Mouse (Mus musculus): ENCODE results near the gene Cacnb3. TPM values are rescaled to one million over a fixed set of nuclear protein-coding genes. Genes with fewer than 3 reads are reported as not detected.

Cacnb3 gene
- polyA plus RNA-seq, 1 experiment from 2014 or later = 7.4 TPM

DNA sequence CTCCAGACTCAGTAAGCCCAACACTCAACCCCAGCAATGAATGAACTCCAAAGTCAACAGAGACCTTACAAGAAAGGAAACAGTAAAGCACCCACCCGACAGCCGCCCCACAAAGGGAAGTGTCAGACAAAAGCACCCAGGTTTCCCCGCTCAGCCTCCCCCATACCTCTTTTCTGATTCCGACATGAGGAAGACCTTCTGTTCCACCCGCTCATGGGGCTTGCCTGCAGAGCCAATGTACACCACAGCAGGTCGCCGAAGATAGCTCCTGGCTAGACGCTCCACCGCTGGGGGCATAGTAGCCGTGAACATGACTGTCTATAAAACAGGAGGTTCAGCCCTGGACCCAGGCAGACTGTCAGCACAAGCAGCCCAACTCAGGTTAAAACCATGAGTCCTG lies 16.7 kb downstream of the Cacnb3 start:
- DNase-seq (ENCODE audit: low spot score) (no peak), ATAC-seq (no peak)
- H3K4me2 ChIP-seq (replicated peaks; ENCODE audit: low read depth, low read length) = no peak overlapping the region
- peaks cover 72% of the 10 kb centered on the region for H3K36me3 ChIP-seq (ENCODE audit: insufficient read depth, low read length)
- H3K27ac ChIP-seq (ENCODE audit: low read length) = no peak overlapping the region
- no peaks in the 10 kb centered on the region for H3K27me3 ChIP-seq (replicated peaks; ENCODE audit: insufficient read depth, low read length)
- TF ChIP-seq CTCF (IDR thresholded peaks at IDR 0.05) = no peak
- TF ChIP-seq EP300 (IDR thresholded peaks at IDR 0.05) = no peak
- H3K4me3 ChIP-seq (ENCODE audit: low read depth, low read length) = no peak overlapping the region
- H3K9ac ChIP-seq (replicated peaks; ENCODE audit: low read depth) = no peak overlapping the region
- WGBS = 83% methylated on average over 10 of the region's 10 CpGs
- H3K9me3 ChIP-seq (ENCODE audit: low read length) = no peaks in the 10 kb centered on the region
- H3K4me1 ChIP-seq (ENCODE audit: insufficient read depth, low read depth, low read length) = no peaks in the 10 kb centered on the region

GRCm38 (mm10) chr15:98648071-98648470 lies 17.4 kb downstream of the Cacnb3 start:
- H3K9ac ChIP-seq (replicated peaks; ENCODE audit: low read depth) = no peak overlapping the region
- ATAC-seq (no peak), DNase-seq (ENCODE audit: low spot score) (no peak)
- no peak overlapping the region for H3K4me3 ChIP-seq (ENCODE audit: low read depth, low read length)
- 79% methylated on average over 3 of the region's 3 CpGs for WGBS
- H3K4me1 ChIP-seq (ENCODE audit: insufficient read depth, low read depth, low read length) = no peaks in the 10 kb centered on the region
- peaks cover 80% of the 10 kb centered on the region for H3K36me3 ChIP-seq (ENCODE audit: insufficient read depth, low read length)
- no peak overlapping the region for H3K27ac ChIP-seq (ENCODE audit: low read length)
- no peak overlapping the region for H3K4me2 ChIP-seq (replicated peaks; ENCODE audit: low read depth, low read length)
- no peaks in the 10 kb centered on the region for H3K27me3 ChIP-seq (replicated peaks; ENCODE audit: insufficient read depth, low read length)
- H3K9me3 ChIP-seq (ENCODE audit: low read length) = no peaks in the 10 kb centered on the region
- TF ChIP-seq CTCF (IDR thresholded peaks at IDR 0.05) (no peak), EP300 (IDR thresholded peaks at IDR 0.05) (no peak)

GRCm38 (mm10) chr15:98651431-98651830 lies 20.8 kb downstream of the Cacnb3 start:
- DNase-seq (ENCODE audit: low spot score) = no peak
- Histone ChIP-seq H3K4me2 (replicated peaks; ENCODE audit: low read depth, low read length) (no peak overlapping the region), H3K4me3 (ENCODE audit: low read depth, low read length) (no peak overlapping the region), H3K4me1 (ENCODE audit: insufficient read depth, low read depth, low read length) (no peaks in the 10 kb centered on the region), H3K9me3 (ENCODE audit: low read length) (no peaks in the 10 kb centered on the region), H3K27me3 (replicated peaks; ENCODE audit: insufficient read depth, low read length) (no peaks in the 10 kb centered on the region), H3K36me3 (ENCODE audit: insufficient read depth, low read length) (peaks cover 70% of the 10 kb centered on the region), H3K9ac (replicated peaks; ENCODE audit: low read depth) (no peak overlapping the region), H3K27ac (ENCODE audit: low read length) (no peak overlapping the region)
- WGBS = 93% methylated on average over 15 of the region's 15 CpGs
- TF ChIP-seq CTCF (IDR thresholded peaks at IDR 0.05) = no peak
- TF ChIP-seq EP300 (IDR thresholded peaks at IDR 0.05) = no peak
- ATAC-seq = no peak

- DNase-seq (ENCODE audit: low spot score) (no peak), ATAC-seq (no peak)
- Histone ChIP-seq H3K4me3 (ENCODE audit: low read depth, low read length) (no peak overlapping the region), H3K27ac (ENCODE audit: low read length) (no peak overlapping the region), H3K27me3 (replicated peaks; ENCODE audit: insufficient read depth, low read length) (no peaks in the 10 kb centered on the region), H3K9ac (replicated peaks; ENCODE audit: low read depth) (no peak overlapping the region), H3K36me3 (ENCODE audit: insufficient read depth, low read length) (peaks cover 70% of the 10 kb centered on the region), H3K4me1 (ENCODE audit: insufficient read depth, low read depth, low read length) (no peaks in the 10 kb centered on the region), H3K4me2 (replicated peaks; ENCODE audit: low read depth, low read length) (no peak overlapping the region), H3K9me3 (ENCODE audit: low read length) (no peaks in the 10 kb centered on the region)
- TF ChIP-seq CTCF (IDR thresholded peaks at IDR 0.05) = no peak
- TF ChIP-seq EP300 (IDR thresholded peaks at IDR 0.05) = no peak
- 88% methylated on average over 8 of the region's 8 CpGs for WGBS
Measured at GRCm38 (mm10) chr15:98652174-98652573, 21.5 kb downstream of the Cacnb3 start.

- DNase-seq (ENCODE audit: low spot score) (no peak), ATAC-seq (no peak)
- 81% methylated on average over 15 of the region's 15 CpGs for WGBS
- no peak overlapping the region for H3K4me3 ChIP-seq (ENCODE audit: low read depth, low read length)
- no peak overlapping the region for H3K4me2 ChIP-seq (replicated peaks; ENCODE audit: low read depth, low read length)
- H3K36me3 ChIP-seq (ENCODE audit: insufficient read depth, low read length) = peaks cover 36% of the 10 kb centered on the region
- no peaks in the 10 kb centered on the region for H3K9me3 ChIP-seq (ENCODE audit: low read length)
- no peaks in the 10 kb centered on the region for H3K27me3 ChIP-seq (replicated peaks; ENCODE audit: insufficient read depth, low read length)
- H3K9ac ChIP-seq (replicated peaks; ENCODE audit: low read depth) = no peak overlapping the region
- peak; percentile 28 for TF ChIP-seq CTCF (IDR thresholded peaks at IDR 0.05)
- TF ChIP-seq EP300 (IDR thresholded peaks at IDR 0.05) = no peak
- H3K4me1 ChIP-seq (ENCODE audit: insufficient read depth, low read depth, low read length) = no peaks in the 10 kb centered on the region
- no peak overlapping the region for H3K27ac ChIP-seq (ENCODE audit: low read length)
Measured at GRCm38 (mm10) chr15:98656982-98657751, 26.5 kb downstream of the Cacnb3 start.

DNA sequence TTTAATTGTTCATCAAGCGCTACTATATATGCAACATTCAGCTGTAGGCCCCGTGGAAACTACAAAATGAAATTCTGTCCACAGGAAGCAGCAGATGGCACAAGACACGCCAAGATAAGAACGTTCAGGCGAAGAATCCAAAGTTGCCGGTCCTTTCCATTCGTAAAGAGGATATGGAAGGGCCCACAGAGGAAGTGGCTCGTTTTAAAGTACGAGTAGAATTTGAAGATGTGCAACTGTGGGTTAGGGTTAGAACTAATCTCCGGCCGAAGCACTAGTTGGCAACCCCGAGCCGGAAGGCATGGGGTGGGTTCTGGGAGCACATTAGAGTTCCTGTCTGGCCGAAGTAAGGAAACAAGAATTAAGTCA lies 31.5 kb downstream of the Cacnb3 start:
- DNase-seq (ENCODE audit: low spot score) (peak; percentile 61), ATAC-seq (no peak; the same call in 1 of the 2 replicates)
- no peaks in the 10 kb centered on the region for H3K9me3 ChIP-seq (ENCODE audit: low read length)
- H3K27me3 ChIP-seq (replicated peaks; ENCODE audit: insufficient read depth, low read length) = no peaks in the 10 kb centered on the region
- peak overlapping the region; percentile 95 for H3K9ac ChIP-seq (replicated peaks; ENCODE audit: low read depth)
- TF ChIP-seq EP300 (IDR thresholded peaks at IDR 0.05) (no peak), CTCF (IDR thresholded peaks at IDR 0.05) (no peak; the same call in 1 of the 2 replicates)
- peak overlapping the region; percentile 61 for H3K4me2 ChIP-seq (replicated peaks; ENCODE audit: low read depth, low read length)
- under 1% methylated on average over 14 of the region's 14 CpGs for WGBS
- H3K36me3 ChIP-seq (ENCODE audit: insufficient read depth, low read length) = peaks cover 12% of the 10 kb centered on the region
- peak overlapping the region; percentile 81 for H3K4me3 ChIP-seq (ENCODE audit: low read depth, low read length)
- peak overlapping the region; percentile 95 for H3K27ac ChIP-seq (ENCODE audit: low read length)
- no peaks in the 10 kb centered on the region for H3K4me1 ChIP-seq (ENCODE audit: insufficient read depth, low read depth, low read length)

All from lung, postnatal 0 days (tissue).